Mouse (Mus musculus): Measurements from ENCODE around the gene Grn.
"Not testable (repeated sequence)": the region's sequence is repeated elsewhere in the genome, so short reads cannot be mapped to it uniquely, and the experiment has no call there.

DNA sequence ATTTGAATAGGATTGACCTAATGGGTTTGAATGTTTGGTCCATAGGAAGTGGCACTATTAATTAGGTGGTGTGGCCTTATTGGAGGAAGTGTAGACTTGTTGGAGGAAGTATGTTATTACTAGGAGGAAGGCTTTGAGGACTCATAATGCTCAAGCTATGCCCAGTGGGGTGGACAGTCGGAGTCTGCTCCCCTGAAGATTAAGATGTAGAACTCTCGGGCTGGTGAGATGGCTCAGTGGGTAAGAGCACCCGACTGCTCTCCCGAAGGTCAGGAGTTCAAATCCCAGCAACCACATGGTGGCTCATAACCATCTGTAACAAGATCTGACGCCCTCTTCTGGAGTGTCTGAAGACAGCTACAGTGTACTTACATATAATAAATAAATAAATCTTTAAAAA is 40.7 kb upstream of the Grn start:
- TF ChIP-seq ZNF384 (IDR thresholded peaks at IDR 0.05; ENCODE audit: low read depth, low read length); CHD2 (IDR thresholded peaks at IDR 0.05; ENCODE audit: low read depth, low read length); MAFK (IDR thresholded peaks at IDR 0.05; ENCODE audit: insufficient read depth, low read depth, low read length); HCFC1 (IDR thresholded peaks at IDR 0.05; ENCODE audit: borderline replicate concordance, insufficient read depth, low read length): not testable (repeated sequence)
